Mouse (Mus musculus) layer of hippocampus, adult 9-11 months (tissue): Measurements from ENCODE around the gene Pah.

Source experiments
- DNase-seq: peaks from one replicate; pipeline ENCODE4 v3.0.0; 2022

Pah gene

DNA sequence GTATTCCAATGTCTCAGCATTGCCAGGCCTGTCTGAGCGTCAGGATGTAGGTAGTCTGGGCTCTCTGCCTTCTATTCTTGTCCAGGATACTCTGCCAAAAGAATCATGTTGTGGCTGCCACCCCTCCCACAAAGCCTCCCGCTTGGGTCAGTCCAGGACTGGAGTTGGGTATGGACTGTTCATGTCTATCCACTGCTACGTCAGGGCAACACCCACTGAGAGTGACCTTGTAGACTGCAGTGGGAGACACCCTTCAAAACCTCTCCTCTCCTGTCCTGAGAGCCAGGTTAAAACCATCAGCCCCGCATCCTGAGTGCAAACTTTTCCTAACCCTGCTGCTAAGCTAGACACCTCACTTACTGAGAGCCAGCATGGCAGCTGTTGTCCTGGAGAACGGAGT, at the start of gene Pah:
TSS of gene Pah (plus strand) at position 150 of the 400 bp plus-strand sequence.
- no peak for DNase-seq

DNA sequence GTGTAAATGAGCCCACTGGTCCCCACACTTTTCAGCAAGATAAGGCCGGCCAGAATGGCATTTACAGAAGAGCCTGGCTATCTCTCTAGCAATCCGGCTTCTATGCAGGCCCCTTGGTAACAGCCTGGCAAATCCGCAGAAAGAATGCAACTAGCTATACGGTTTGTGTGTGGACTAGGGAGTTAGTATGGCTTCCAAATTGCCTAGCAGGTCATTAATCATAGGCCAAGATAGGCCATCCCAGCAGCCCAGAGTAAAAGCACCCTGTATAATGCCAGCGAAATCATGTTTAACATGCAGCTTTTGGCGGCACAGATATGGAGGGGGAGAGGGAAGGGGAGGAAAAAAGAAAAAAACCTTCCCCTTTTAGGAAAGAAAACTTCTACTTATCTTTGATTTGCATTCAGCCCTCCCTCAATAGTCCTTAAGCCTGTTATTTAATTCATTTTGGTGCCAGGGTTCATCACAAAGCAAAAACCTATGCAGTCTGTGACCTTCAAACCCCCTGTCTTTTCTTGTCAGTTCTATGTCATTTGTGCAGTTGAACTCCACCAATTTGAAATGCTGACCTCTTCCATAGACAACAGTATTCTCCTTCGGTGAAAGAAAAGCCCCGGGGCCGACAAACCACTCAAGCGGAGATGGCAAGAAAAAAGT, 48.0 kb upstream of the Pah start:
- DNase-seq, result no peak

DNA sequence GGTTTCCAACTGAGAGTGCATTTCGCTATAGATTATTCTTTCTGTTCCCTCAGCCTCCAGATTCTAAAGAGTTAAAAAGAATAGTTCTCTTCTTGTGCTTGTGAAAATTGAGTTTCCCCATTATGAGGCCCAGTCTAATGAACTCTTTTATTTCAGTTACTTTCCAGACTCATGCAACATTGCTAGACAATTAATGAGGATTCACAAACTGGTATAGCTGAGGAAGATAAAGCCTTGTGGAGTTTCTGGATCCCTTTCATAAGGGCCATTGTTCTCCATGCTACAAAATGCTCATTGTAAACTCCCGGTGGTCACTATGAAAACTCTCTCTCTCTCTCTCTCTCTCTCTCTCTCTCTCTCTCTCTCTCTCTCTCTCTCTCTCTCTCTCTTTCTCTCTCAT, 46.6 kb upstream of the Pah start:
- DNase-seq, result no peak

DNA sequence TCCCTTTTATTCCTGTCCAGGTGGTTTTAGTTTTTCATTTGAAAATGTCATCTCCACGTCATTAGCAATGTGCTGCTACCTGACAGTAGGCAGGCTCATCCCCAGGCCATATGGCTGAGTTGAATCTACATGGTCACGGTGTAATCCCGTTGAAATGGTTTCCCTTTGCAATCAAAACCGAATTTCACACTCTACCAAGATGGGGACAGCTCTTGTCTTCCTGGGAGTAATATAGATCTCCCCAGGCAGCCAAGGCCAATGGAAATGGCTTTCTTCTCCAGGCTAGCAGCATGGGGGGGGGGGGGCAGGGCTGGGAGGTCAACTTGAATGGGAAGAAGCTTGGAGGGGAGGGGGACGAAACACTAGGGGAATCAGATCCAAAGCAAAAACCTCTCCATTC, 43.7 kb upstream of the Pah start:
- no peak for DNase-seq

DNA sequence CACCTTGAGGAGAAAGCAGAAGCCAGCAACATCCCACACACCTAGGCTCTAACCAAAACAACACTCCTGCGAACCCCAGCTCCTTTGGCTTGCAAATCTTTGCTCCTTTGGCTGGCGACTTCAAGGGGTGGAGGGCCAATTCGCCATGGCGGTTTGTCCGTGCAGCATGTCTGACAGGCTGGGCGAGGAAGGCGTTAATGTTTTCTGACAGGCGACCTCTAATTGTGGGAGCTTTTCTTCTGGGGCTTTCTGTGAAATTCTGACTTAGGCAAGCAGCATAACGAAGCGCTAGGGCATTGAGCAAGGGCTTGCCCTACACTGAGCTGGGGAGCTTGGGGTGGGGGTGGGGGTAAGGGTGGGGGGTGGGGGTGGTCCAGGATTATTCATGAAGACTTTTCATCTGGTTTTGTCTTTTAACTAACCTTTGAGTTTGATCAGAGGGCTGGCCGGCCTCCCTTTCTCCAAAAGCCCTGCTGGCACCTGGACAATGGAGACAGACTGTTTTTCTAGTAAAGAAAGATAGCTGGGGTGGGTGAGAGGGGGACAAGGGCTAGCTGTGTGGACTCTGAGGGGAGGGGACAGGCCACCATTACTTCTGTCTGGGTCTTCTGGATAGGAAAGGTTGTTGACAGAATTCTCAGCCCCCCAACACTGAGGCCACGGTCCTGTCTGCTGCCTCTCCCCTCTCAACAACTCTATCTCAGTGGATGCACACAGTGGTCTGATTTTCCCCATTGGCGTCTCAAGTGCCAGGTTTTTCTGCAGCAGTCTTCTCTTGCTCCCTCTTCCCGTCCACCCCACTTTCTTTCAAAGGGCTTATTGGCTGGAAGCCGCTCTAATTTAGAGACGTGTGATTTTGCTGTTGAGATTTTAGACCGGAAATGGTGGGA, 36.5 kb upstream of the Pah start:
- no peak for DNase-seq

DNA sequence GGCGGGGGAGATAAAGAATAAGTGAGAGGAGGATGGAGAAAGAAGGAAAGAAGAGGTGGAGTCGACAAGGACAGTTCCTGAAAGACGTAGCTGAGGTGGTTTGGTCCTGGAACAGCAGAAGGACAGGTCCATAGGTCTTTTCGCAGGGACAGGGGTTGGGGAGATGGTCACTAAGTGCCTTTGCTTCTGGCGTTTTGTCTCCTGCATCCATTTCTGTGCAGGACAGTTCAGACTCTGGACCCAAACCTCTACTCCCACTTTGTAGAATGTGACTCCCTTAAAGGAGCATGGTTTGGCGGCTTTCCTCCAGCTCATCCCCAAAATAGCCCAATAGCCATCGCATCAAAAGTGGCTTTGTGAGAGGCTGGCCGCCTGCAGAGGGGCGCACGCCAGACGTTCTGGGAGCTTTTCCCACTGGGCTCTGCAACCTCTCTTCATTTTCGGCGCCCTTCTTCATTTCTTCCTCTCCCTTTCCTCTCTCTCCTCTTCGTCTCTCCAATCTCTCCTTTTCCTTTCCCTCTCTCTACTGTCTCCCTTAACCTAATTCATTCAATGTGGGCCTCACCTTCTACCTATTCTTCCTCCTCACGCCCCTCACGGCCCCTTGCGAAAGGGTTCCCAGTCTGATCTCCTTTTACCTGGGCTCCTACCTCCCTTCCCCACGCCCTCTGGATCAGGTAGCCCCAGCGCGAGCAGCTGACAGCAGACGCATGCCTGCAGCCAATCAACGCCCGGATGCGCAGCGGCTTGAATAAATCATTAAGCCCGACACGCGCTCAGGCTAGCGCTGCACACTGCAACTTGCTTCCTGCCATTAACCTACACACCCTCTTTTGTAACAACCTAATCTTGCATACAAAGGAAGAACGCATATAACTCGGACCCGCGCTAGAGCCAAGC, 35.6 kb upstream of the Pah start:
- DNase-seq, result no peak

DNA sequence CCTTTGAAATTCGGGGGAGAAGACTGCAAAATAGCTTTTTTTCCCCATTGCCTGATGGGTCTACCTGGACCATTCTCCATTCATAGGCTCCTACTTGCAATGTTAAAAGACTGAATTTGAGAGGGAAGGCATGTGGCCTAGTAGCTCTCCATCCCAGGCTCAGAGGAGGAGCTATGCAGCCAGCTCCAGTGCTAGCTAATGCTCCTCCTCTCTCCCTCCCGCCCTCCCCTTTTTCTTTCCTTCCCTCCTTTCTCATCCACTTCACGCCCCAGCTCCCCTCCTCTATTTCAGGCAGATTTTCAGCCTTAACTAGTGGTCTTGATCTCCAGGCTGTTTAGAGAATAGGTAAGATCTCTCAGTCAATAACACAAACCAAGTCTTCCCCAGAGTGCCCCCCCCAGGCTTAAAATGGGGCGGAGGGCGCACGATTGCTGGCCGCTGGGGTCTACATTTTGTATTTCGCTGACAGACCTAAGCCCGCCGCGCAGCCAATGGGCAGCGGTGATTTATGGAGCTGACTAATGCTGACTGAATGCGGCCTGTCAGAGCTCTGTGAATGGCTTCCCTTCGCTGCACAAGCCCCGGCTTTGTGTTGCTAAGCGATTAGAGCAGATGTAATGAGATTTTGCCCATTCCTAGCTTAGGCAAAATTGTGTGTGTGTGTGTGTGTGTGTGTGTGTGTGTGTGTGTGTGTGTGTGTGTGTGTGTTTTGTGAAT, 33.0 kb upstream of the Pah start:
- peak; percentile 62 for DNase-seq

DNA sequence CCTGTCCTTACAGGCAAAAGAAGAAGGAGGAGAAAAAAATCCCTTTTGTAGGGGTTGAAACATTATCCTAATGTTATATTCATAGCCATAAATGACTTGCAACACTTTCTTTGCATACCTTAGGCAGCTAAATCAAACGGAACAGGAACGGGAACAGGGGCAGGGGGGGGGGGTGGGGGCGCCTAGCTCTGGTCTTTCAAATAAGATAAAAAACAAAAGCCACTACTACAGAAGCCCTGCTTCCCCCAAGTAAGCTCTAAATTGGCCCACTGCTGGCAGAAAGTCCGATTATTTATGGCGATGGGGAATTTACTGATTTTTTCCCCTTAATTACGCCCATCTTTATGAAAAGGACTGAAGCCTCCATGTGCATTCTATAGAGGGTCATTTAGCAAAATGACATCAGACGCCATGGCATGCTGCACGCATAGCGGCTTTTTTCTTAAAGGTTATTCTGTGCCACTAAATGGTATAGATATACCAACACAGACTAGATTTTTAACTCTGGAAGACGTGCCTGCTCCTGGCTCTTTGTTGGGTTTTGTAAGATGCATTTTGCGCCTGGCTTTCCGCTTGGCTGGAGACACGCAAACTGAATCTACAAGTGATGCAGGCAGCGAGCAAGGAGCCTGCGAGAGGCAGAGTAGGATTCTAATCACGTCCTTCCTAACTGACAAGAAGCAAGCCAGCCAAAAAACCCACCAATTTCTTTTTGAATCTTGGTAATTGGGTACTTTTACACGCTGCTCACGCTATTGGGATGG, 32.2 kb upstream of the Pah start:
- peak; percentile 54 for DNase-seq

DNA sequence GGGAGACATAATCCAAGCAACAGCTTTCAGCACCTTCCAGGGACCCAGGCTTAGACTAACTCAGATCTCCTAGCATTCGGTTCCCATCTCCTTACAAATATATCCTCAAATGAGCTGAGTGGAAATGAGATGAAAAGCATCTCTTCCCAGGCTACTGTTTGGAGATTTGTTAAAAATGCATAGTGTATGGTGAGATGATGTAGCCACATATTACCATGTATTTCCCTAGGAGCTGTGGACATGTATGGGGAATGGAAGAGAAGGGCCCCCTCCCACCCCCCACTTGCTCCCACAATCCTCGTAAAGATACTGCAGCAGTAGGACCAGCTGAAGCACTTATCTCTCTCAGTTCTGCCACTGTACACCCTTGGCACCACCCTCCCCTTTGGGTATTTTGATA, 31.3 kb upstream of the Pah start:
- no peak for DNase-seq

DNA sequence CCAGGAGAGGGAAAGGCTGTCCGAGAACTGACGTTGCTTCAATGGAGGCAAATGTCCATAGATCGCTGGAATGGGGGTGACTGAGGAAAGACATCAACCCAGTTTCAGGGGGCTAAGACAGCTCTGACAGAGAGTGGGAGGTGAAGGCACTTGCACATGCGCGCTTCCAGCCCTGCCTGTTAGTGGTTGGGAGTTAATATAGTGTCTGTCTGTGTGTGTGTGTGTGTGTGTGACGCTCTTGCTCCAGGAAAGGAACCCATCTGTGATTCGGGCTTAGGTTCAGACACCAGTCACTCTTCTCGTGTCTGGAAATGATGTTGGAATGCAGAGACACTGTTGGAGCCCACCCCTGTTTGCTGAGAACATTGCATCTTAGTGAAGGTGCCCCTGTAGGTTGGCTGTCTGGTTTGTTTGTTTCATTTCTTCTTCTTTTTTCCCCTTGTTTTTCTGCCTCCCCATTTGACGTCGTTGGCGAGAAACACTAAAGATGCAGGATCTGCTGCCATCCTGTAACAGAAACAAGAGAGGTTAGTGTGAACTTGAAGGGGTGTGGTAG, 30.0 kb upstream of the Pah start:
- DNase-seq, result no peak

DNA sequence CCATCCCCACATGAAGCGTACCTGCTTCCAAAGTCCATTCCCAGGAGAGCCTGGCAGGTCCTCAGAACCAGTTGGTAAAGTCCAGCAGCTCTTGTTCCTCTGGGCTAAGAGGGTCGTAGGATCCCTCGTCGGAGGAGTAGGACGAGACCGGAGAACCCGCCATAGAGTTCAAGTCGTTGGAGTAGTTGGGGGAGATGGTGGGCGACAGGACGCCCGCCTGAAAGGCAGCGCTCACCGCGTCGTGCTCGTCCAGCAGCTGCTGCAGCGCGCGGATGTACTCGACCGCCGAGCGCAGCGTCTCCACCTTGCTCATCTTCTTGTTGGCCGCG, 29.3 kb upstream of the Pah start:
- no peak for DNase-seq

DNA sequence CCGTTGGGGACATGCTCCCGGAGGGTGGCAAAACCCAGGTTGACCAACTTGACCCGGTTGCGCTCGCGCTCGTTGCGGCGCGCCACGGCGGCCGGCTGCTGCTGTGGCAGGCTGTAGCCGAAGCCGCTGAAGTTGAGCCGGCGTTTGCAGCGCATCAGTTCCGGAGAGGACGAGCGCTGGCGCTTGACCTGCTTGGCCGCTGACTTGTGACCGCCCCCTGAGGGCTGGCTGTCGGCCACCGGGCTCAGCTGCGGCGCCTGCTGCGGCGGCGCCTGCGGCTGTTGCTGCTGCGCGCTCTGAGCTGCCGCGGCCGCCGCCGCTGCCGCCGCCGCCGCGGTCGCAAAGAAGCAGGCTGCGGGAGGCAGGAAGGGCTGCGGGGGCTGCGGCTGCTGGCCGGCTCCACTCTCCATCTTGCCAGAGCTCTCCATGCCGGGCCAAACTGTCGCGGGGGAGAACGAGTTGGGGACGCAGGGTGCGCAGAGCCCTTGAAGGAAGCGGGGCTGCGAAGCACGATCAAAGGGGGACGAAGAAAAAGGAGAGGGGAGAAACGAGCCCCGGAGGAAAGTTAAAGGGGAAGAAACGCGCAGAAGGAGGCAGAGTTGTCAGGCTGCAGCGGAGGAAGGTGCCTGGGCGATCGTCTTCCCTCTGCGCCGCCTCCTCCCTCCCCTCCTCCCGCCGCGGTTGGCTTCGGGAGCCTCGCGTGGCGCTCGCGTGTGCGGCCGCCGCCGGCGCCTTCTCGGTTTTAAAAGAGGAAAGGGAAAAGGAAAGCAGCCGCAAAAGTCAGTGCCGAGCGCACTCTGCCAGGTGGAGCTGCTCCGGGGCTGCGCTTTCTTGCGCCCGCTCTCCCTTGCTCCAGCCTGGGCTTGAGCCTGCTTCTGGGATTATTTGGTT, 28.7 kb upstream of the Pah start:
- peak; percentile 50 for DNase-seq

DNA sequence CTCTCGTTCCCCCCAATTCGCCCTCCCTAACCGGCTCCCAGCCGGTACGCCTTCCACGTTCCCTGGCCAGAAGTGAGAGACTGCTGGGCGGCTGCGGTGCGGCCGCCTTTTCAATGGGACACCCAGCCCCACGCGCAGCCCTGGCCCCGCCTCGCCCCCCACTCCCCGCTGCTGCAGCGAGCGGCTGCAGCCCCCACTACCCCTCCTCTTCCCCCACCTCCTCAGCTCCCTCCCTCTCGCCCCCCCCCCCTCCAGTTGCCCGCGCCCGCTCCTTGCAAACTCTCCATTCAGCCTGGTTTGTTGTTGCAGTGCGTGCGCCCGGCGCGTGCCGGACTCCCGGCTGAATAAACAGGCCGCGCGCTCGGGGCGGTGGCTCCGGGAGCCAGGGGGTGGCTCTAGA, 28.0 kb upstream of the Pah start, which contains the start of gene Ascl1:
TSS of gene Ascl1 (minus strand) at position 85 of the 400 bp plus-strand sequence.
- DNase-seq, result no peak

DNA sequence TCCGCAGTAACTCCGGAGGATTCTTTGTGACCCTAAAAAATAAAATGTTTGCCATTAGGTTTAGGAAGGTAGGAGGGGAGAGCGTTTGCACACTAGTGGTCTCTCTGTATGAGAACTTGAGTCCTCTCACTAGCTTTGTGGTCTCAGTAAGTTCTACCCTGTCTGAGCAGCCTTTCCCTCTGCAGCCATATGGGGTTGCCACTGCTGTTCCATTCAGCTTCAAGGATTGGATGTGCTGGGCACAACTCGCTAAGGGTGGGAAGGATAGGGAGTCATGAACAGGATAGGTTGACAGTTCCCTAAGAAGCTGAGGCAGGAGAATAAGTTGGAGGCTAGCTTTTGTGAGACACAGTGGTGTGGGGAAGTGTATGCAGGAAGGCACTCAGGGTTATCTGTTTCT, 27.4 kb upstream of the Pah start:
- no peak for DNase-seq

DNA sequence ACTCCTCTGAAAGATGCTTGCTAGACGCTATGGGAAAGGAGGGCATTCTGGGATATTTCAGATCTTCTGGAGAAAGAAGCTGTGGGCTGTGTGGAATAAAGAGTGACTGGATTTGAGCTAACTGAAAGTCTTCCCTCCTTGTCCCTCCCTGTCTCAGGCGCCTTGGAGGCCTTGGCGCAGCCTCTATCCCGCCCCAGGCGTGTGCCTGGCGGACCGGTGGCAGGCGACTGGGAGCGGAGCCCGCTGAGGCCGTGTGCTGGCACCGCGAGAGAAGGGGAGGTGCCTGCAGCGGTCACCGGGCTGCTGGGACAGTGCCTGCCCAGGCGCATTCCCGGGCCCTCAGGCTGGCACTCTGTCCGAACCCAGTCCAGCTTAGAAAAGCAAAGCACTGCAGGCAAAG, 27.0 kb upstream of the Pah start:
- DNase-seq, result peak; percentile 45

DNA sequence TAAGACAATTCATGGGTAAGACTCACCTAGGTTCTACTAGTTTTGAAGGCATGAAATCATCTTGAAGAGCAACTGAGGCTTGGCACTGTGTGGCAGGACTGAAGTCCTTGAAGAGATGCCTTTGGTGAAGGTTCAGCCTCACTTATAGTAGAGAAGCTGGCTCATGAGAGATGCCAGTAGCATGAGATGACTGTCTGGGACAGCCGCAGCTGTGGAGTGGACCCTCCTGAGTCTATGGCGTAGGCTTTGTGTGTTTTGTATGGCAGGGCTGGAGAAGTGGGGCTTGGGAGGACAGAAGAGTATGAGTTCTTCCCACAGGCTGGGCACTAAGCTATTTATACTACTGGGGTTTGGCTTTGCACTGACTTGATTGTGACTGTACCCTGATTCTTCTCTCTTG, 24.5 kb upstream of the Pah start:
- DNase-seq, result no peak

DNA sequence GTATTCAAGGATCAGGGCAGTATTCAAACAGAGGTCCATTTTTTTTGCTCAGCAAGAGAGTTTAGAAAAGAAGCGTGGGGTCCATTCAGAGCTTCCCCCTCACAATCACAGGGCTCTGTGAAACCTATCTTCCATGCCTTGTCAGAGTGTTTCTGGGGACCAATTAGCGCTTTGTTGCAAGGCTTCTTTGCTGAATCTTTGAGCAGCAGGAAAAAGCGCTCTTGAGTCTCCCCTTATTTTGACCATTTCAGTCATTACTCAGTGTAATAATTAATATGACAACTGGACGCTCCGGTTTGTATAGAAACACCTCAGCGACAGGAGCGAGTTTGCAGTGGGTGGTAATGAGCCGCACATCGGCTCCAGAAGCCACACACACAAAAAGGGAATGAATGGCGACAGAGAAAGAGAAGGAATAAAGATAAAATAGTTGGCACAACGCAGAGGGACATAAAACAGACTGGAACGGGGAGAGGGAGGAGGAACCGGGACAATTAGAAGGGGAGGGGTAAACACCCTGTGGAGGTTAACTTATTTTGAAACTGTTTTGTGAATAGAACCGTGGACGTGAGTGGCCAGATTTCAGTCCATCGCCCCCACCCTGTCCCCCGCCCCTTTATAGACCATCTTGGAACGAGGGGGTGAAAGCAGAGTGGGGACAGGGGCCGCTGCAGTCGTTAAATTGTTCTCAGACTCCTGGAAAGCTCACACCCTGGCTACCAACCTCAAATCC, 20.5 kb upstream of the Pah start:
- no peak for DNase-seq

DNA sequence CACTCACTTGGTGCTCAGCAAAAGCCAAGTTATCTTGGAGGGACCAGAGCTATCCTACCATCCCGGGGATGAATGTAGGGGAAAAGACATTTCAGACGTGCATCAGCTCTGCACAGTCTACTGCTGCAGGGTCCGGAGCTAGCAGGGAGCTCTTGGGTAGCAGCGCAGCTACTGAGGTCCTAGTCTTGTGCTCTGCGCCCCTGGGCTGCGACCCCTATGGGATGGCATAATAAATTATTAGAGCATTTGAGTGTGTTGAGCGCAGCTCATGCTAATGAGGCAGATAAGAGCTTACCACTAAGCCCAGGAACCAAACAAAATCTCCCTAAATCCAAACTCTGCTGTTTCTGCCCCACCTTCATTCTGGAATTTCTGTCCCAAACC, 19.9 kb upstream of the Pah start:
- no peak for DNase-seq

DNA sequence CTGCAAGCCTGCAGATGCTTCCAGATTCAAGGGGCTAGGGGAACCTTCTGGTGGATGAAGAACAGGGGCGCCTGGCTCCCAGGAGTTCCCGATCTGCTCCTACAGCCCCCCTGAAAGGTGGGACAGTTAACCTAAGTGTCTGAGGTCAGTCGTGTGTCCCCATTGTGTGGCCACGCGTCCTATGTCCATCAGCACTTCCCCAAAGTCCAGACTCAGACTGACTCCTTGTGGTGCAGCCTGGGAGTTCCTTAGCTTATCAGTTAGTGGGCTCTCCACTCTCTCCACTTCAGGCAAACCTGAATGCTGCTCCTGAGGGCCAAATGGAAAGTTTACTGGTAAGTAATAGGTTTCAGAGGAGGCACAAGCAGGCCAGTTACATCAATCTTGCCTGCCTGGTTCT, 19.3 kb upstream of the Pah start:
- DNase-seq, result no peak

DNA sequence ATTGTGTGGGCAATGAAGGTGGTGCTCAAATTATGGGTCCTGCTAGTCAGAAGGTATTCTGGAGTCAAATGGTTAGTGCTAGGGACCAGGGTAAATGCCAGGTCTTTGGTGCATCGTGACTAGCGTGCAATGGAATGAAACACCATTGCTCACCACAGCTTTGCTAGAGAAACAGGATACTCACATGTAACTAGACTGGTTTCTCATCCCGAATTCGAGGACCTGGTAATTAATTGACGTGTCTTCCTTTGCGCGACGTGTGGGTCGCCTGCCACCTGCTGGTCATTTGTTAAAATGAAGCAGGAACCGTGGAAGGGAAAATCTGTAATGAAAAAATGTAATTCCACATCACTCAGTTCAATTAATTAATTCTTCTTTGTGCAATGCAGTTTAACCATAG, 17.6 kb upstream of the Pah start:
- DNase-seq, result no peak
